Mouse (Mus musculus) adrenal gland, adult 8-10 months (tissue): ENCODE measurements at regions not wholly inside any gene's neighbourhood (a gene's known extent, or its start where the extent isn't known, plus 50 kb on each side); places are given as distances from the start of the nearest gene placed in this dataset.

Experiments
- DNase-seq: peaks from one replicate; pipeline ENCODE4 v3.0.0; 2022

DNA sequence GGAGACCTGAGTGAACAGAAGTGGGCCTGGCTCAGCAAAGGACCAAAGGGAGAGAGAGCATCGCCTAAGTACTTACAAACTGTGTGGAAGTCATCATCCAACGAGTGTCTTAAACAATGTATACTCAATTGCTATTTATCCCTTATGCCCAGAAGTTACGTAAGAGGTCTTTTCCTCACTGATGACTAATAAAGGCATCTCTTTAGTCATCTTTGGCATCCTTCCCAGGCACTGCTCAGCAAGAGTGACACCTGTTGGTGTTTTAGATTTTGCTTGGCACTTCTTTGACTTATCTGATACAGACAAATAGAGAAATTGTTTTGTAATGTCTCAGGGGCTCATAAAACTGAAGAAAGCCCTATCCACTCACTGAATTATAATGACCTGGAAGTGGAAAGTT is 59.4 kb upstream of the Cenpw start:
- DNase-seq: no peak

DNA sequence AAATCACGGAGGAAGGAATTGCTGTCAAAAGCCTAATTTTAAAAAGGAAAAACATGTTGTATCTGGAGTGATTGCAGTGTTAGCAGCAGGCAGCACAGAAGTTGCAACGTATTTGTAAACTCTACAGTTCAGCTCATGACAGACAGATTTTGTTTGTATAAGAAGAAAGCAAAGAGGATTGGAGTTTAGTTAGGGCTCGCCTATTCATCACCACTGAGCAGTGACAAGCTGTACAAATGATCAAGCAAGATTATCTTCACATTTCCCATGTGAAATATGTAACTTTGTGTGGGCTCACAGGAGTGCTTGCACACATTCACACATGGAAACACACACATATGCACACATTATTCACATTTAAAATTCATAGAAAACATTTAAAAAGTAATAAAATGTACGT is 57.5 kb upstream of the Cenpw start:
- no peak for DNase-seq
